Mouse (Mus musculus) Patski (cell line): ENCODE measurements around the gene Cep112. TPM values are rescaled to one million over a fixed set of nuclear protein-coding genes. Genes with fewer than 3 reads are reported as not detected.

ENCODE experiments used
- ATAC-seq: fragments of 100-300 bp; one replicate; pipeline ENCODE4 v1.8.0; 2021
- CTCF ChIA-PET: fragments of 350-600 bp; sonication (Branson Sonifier 250); formaldehyde crosslinking; loops from one replicate; lab custom pipeline; 2022; ENCODE audit warnings: inconsistent platforms; lab: Charles Lee
- POLR2A ChIA-PET: fragments of 350-600 bp; sonication (Branson Sonifier 250); formaldehyde crosslinking; loops from one replicate; lab custom pipeline; 2022; ENCODE audit warnings: antibody characterized with exemption, inconsistent platforms; lab: Charles Lee
- DNase-seq: peaks from one replicate; pipeline ENCODE4 v3.0.0-alpha.2; 2011; ENCODE audit warnings: low read depth, low spot score
- H3K27me3 ChIP-seq: fragments of 371-371 bp; one replicate; pipeline ENCODE4 v1.5.1; 2021
- CTCF ChIP-seq: fragments of 100-300 bp; IDR thresholded peaks from one replicate; pipeline ENCODE4 v1.5.1; 2021
- in situ Hi-C: fragments of 300-500 bp; cut with MboI; formaldehyde crosslinking; loops from 3 replicates; pipeline ENCODE4 v1.11.1; 2018; ENCODE audit warnings: low pct_unique_long_range_greater_than_20kb, mixed read lengths
- polyA plus RNA-seq: library from polyadenylated mRNA; unstranded; gene quantifications from one replicate; pipeline ENCODE4 v1.2.3, GENCODE M21; 2021

The Cep112 gene
- polyA plus RNA-seq, 1 experiment from 2014 or later = 9.7 TPM

GRCm38 (mm10) chr11:108827321-108827720 lies 402.3 kb downstream of the Cep112 start:
- CTCF ChIA-PET = interaction anchor here (0.5 kb wide), 1 partner anchor 397 kb away, joined by 3 read pairs; no protein-coding TSS in a partner anchor
- in situ Hi-C loops = no loop called here
- POLR2A ChIA-PET = no interaction called here
- no peak for ATAC-seq
- no peaks in the 10 kb centered on the region for H3K27me3 ChIP-seq
- TF ChIP-seq CTCF = no peak
- DNase-seq = peak; percentile 10

- no peaks in the 10 kb centered on the region for H3K27me3 ChIP-seq
- no peak for TF ChIP-seq CTCF
- ATAC-seq (no peak), DNase-seq (no peak)
- ChIA-PET CTCF (interaction anchor here (0.8 to 0.9 kb wide), 2 partner anchors 13 to 282 kb away, joined by 3 read pairs; no protein-coding TSS in a partner anchor), POLR2A (no interaction called here)
- in situ Hi-C loops = no loop called here
Measured at GRCm38 (mm10) chr11:108828374-108829025, 403.5 kb downstream of the Cep112 start.

- no peaks in the 10 kb centered on the region for H3K27me3 ChIP-seq
- DNase-seq = no peak
- POLR2A ChIA-PET = no interaction called here
- ATAC-seq = no peak
- no peak for TF ChIP-seq CTCF
- CTCF ChIA-PET = no interaction called here
- in situ Hi-C loops = no loop called here
Measured at GRCm38 (mm10) chr11:108836706-108837105, 411.7 kb downstream of the Cep112 start.

- in situ Hi-C loops = no loop called here
- DNase-seq = no peak
- TF ChIP-seq CTCF = no peak
Measured at GRCm38 (mm10) chr11:108840195-108840594, 415.2 kb downstream of the Cep112 start.

GRCm38 (mm10) chr11:108842765-108843164 lies 417.8 kb downstream of the Cep112 start:
- CTCF ChIA-PET = no interaction called here
- in situ Hi-C loops = no loop called here
- H3K27me3 ChIP-seq = no peaks in the 10 kb centered on the region
- ATAC-seq (no peak), DNase-seq (no peak)
- no peak for TF ChIP-seq CTCF
- POLR2A ChIA-PET = no interaction called here

More at GRCm38 (mm10) chr11:108840195-108840594, 415.2 kb downstream of the Cep112 start:
- ChIA-PET CTCF (interaction anchor here (1.6 kb wide), 1 partner anchor 18 kb away, joined by 3 read pairs; no protein-coding TSS in a partner anchor), POLR2A (no interaction called here)
- ATAC-seq = no peak
- no peaks in the 10 kb centered on the region for H3K27me3 ChIP-seq

GRCm38 (mm10) chr11:108845971-108846370 lies 421.0 kb downstream of the Cep112 start:
- CTCF ChIA-PET = interaction anchor here (1.5 kb wide), 1 partner anchor 18 kb away, joined by 3 read pairs; no protein-coding TSS in a partner anchor
- ATAC-seq (no peak), DNase-seq (no peak)
- TF ChIP-seq CTCF = no peak
- in situ Hi-C loops = no loop called here
- POLR2A ChIA-PET = no interaction called here
- no peaks in the 10 kb centered on the region for H3K27me3 ChIP-seq

GRCm38 (mm10) chr11:108846479-108846878 lies 421.5 kb downstream of the Cep112 start:
- ATAC-seq = no peak
- ChIA-PET POLR2A (no interaction called here), CTCF (interaction anchor here (1.5 kb wide), 1 partner anchor 17 kb away, joined by 3 read pairs; no protein-coding TSS in a partner anchor)
- in situ Hi-C loops = no loop called here
- DNase-seq = no peak
- no peaks in the 10 kb centered on the region for H3K27me3 ChIP-seq
- no peak for TF ChIP-seq CTCF

GRCm38 (mm10) chr11:108851771-108852170 lies 426.8 kb downstream of the Cep112 start:
- no peaks in the 10 kb centered on the region for H3K27me3 ChIP-seq
- TF ChIP-seq CTCF = no peak
- ChIA-PET POLR2A (no interaction called here), CTCF (no interaction called here)
- no peak for DNase-seq
- in situ Hi-C loops = no loop called here
- ATAC-seq = no peak

- in situ Hi-C loops = no loop called here
- ChIA-PET CTCF (interaction anchor here (0.8 kb wide), 1 partner anchor 9 kb away, joined by 3 read pairs; no protein-coding TSS in a partner anchor), POLR2A (no interaction called here)
- no peak for ATAC-seq
- H3K27me3 ChIP-seq = no peaks in the 10 kb centered on the region
- no peak for DNase-seq
- TF ChIP-seq CTCF = no peak
Measured at GRCm38 (mm10) chr11:108857254-108857653, 432.3 kb downstream of the Cep112 start.

- H3K27me3 ChIP-seq = no peaks in the 10 kb centered on the region
- no peak for TF ChIP-seq CTCF
- CTCF ChIA-PET = interaction anchor here (0.6 to 0.8 kb wide), 3 partner anchors 9 to 96 kb away, joined by 3 read pairs; no protein-coding TSS in a partner anchor
- in situ Hi-C loops = no loop called here
- POLR2A ChIA-PET = no interaction called here
- ATAC-seq = no peak
- DNase-seq = no peak
Measured at GRCm38 (mm10) chr11:108857678-108858338, 432.8 kb downstream of the Cep112 start.
